Mouse (Mus musculus): ENCODE measurements around the gene Rbfox1. TPM values are rescaled to one million over a fixed set of nuclear protein-coding genes. Genes with fewer than 3 reads are reported as not detected.

Gene Rbfox1
- polyA plus RNA-seq, 1 experiment from 2014 or later = 2.9 TPM

- H3K4me2 ChIP-seq (replicated peaks) = no peak overlapping the region
- no peaks in the 10 kb centered on the region for H3K27me3 ChIP-seq
- H3K9ac ChIP-seq = no peak overlapping the region
- no peak for ATAC-seq (ENCODE audit: insufficient number of reproducible peaks, insufficient read depth, low FRiP score, low TSS enrichment)
- H3K27ac ChIP-seq = no peak overlapping the region
- no peak overlapping the region for H3K4me3 ChIP-seq
- no peaks in the 10 kb centered on the region for H3K4me1 ChIP-seq
- WGBS = 82% methylated on average over 1 of the region's 1 CpGs
- no peaks in the 10 kb centered on the region for H3K9me3 ChIP-seq
- no peaks in the 10 kb centered on the region for H3K36me3 ChIP-seq
These were observed 177.3 kb downstream of the Rbfox1 start for GRCm38 (mm10) chr16:6062495-6062894.

GRCm38 (mm10) chr16:6065481-6065880 lies 180.3 kb downstream of the Rbfox1 start:
- no peak overlapping the region for H3K4me2 ChIP-seq (replicated peaks)
- H3K36me3 ChIP-seq = no peaks in the 10 kb centered on the region
- no peak overlapping the region for H3K9ac ChIP-seq
- H3K9me3 ChIP-seq = no peaks in the 10 kb centered on the region
- ATAC-seq (ENCODE audit: insufficient number of reproducible peaks, insufficient read depth, low FRiP score, low TSS enrichment) = no peak
- H3K27ac ChIP-seq = no peak overlapping the region
- no peaks in the 10 kb centered on the region for H3K27me3 ChIP-seq
- no peaks in the 10 kb centered on the region for H3K4me1 ChIP-seq
- WGBS = 81% methylated on average over 4 of the region's 4 CpGs
- no peak overlapping the region for H3K4me3 ChIP-seq

- Histone ChIP-seq H3K36me3 (no peaks in the 10 kb centered on the region), H3K4me1 (no peaks in the 10 kb centered on the region), H3K9ac (no peak overlapping the region), H3K27ac (no peak overlapping the region), H3K9me3 (no peaks in the 10 kb centered on the region), H3K4me2 (replicated peaks) (no peak overlapping the region), H3K4me3 (no peak overlapping the region), H3K27me3 (no peaks in the 10 kb centered on the region)
- ATAC-seq (ENCODE audit: insufficient number of reproducible peaks, insufficient read depth, low FRiP score, low TSS enrichment) = no peak
- whole genome bisulfite sequencing = 81% methylated on average over 10 of the region's 10 CpGs
These were observed 190.4 kb downstream of the Rbfox1 start for GRCm38 (mm10) chr16:6075442-6076050.

- H3K4me2 ChIP-seq (replicated peaks) = no peak overlapping the region
- H3K36me3 ChIP-seq = no peaks in the 10 kb centered on the region
- no peak overlapping the region for H3K27ac ChIP-seq
- no peak for ATAC-seq (ENCODE audit: insufficient number of reproducible peaks, insufficient read depth, low FRiP score, low TSS enrichment)
- no peaks in the 10 kb centered on the region for H3K4me1 ChIP-seq
- H3K9me3 ChIP-seq = no peaks in the 10 kb centered on the region
- WGBS = 77% methylated on average over 4 of the region's 4 CpGs
- H3K4me3 ChIP-seq = no peak overlapping the region
- no peaks in the 10 kb centered on the region for H3K27me3 ChIP-seq
- H3K9ac ChIP-seq = no peak overlapping the region
These were observed 193.9 kb downstream of the Rbfox1 start for GRCm38 (mm10) chr16:6079017-6079416.

GRCm38 (mm10) chr16:6084701-6085365 lies 199.7 kb downstream of the Rbfox1 start:
- no peak for ATAC-seq (ENCODE audit: insufficient number of reproducible peaks, insufficient read depth, low FRiP score, low TSS enrichment)
- Histone ChIP-seq H3K4me2 (replicated peaks) (no peak overlapping the region), H3K27ac (no peak overlapping the region), H3K4me3 (no peak overlapping the region), H3K9ac (no peak overlapping the region), H3K9me3 (no peaks in the 10 kb centered on the region), H3K4me1 (0 out of 2 replicates have a peak, but pooled peaks cover 4% of the 10 kb centered on the region), H3K36me3 (no peaks in the 10 kb centered on the region), H3K27me3 (no peaks in the 10 kb centered on the region)
- WGBS = 78% methylated on average over 7 of the region's 7 CpGs

- Histone ChIP-seq H3K27me3 (no peaks in the 10 kb centered on the region), H3K9ac (no peak overlapping the region), H3K4me2 (replicated peaks) (no peak overlapping the region), H3K4me1 (0 out of 2 replicates have a peak, but pooled peaks cover 4% of the 10 kb centered on the region), H3K9me3 (no peaks in the 10 kb centered on the region), H3K4me3 (no peak overlapping the region), H3K27ac (no peak overlapping the region), H3K36me3 (no peaks in the 10 kb centered on the region)
- ATAC-seq (ENCODE audit: insufficient number of reproducible peaks, insufficient read depth, low FRiP score, low TSS enrichment) = no peak
- WGBS = 23% methylated on average over 3 of the region's 3 CpGs
These were observed 201.0 kb downstream of the Rbfox1 start for GRCm38 (mm10) chr16:6086200-6086599.

GRCm38 (mm10) chr16:6091326-6092123 lies 206.4 kb downstream of the Rbfox1 start:
- H3K9ac ChIP-seq = no peak overlapping the region
- no peaks in the 10 kb centered on the region for H3K9me3 ChIP-seq
- H3K36me3 ChIP-seq = no peaks in the 10 kb centered on the region
- 86% methylated on average over 3 of the region's 3 CpGs for WGBS
- H3K27ac ChIP-seq = no peak overlapping the region
- no peak for ATAC-seq (ENCODE audit: insufficient number of reproducible peaks, insufficient read depth, low FRiP score, low TSS enrichment)
- H3K27me3 ChIP-seq = no peaks in the 10 kb centered on the region
- H3K4me1 ChIP-seq = no peaks in the 10 kb centered on the region
- no peak overlapping the region for H3K4me2 ChIP-seq (replicated peaks)
- H3K4me3 ChIP-seq = no peak overlapping the region

GRCm38 (mm10) chr16:6095604-6096372 lies 210.6 kb downstream of the Rbfox1 start:
- ATAC-seq (ENCODE audit: insufficient number of reproducible peaks, insufficient read depth, low FRiP score, low TSS enrichment) = 0 out of 2 replicates have a peak, but pooled peaks have one; percentile 15
- no peaks in the 10 kb centered on the region for H3K36me3 ChIP-seq
- 74% methylated on average over 2 of the region's 2 CpGs for WGBS
- no peaks in the 10 kb centered on the region for H3K9me3 ChIP-seq
- H3K4me2 ChIP-seq (replicated peaks) = no peak overlapping the region
- H3K27ac ChIP-seq = no peak overlapping the region
- H3K9ac ChIP-seq = no peak overlapping the region
- no peaks in the 10 kb centered on the region for H3K4me1 ChIP-seq
- H3K4me3 ChIP-seq = no peak overlapping the region
- H3K27me3 ChIP-seq = no peaks in the 10 kb centered on the region

GRCm38 (mm10) chr16:6097244-6098040 lies 212.3 kb downstream of the Rbfox1 start:
- no peaks in the 10 kb centered on the region for H3K4me1 ChIP-seq
- no peak overlapping the region for H3K4me2 ChIP-seq (replicated peaks)
- 45% methylated on average over 7 of the region's 7 CpGs for WGBS
- H3K36me3 ChIP-seq = no peaks in the 10 kb centered on the region
- no peak for ATAC-seq (ENCODE audit: insufficient number of reproducible peaks, insufficient read depth, low FRiP score, low TSS enrichment)
- H3K9ac ChIP-seq = no peak overlapping the region
- no peak overlapping the region for H3K4me3 ChIP-seq
- H3K27ac ChIP-seq = no peak overlapping the region
- no peaks in the 10 kb centered on the region for H3K27me3 ChIP-seq
- H3K9me3 ChIP-seq = no peaks in the 10 kb centered on the region

GRCm38 (mm10) chr16:6098116-6098515 lies 213.0 kb downstream of the Rbfox1 start:
- H3K27ac ChIP-seq = no peak overlapping the region
- H3K9ac ChIP-seq = no peak overlapping the region
- H3K36me3 ChIP-seq = no peaks in the 10 kb centered on the region
- no peaks in the 10 kb centered on the region for H3K27me3 ChIP-seq
- 89% methylated on average over 3 of the region's 3 CpGs for WGBS
- no peak overlapping the region for H3K4me2 ChIP-seq (replicated peaks)
- H3K9me3 ChIP-seq = no peaks in the 10 kb centered on the region
- ATAC-seq (ENCODE audit: insufficient number of reproducible peaks, insufficient read depth, low FRiP score, low TSS enrichment) = no peak
- H3K4me1 ChIP-seq = no peaks in the 10 kb centered on the region
- no peak overlapping the region for H3K4me3 ChIP-seq

- H3K4me1 ChIP-seq = no peaks in the 10 kb centered on the region
- H3K4me2 ChIP-seq (replicated peaks) = no peak overlapping the region
- 73% methylated on average over 2 of the region's 2 CpGs for WGBS
- H3K27ac ChIP-seq = no peak overlapping the region
- no peaks in the 10 kb centered on the region for H3K36me3 ChIP-seq
- no peaks in the 10 kb centered on the region for H3K27me3 ChIP-seq
- ATAC-seq (ENCODE audit: insufficient number of reproducible peaks, insufficient read depth, low FRiP score, low TSS enrichment) = no peak
- no peak overlapping the region for H3K9ac ChIP-seq
- no peaks in the 10 kb centered on the region for H3K9me3 ChIP-seq
- H3K4me3 ChIP-seq = no peak overlapping the region
These were observed 214.4 kb downstream of the Rbfox1 start for GRCm38 (mm10) chr16:6099598-6099997.

All from embryonic facial prominence, embryonic 12.5 days (tissue).